Mouse (Mus musculus) fibroblast of lung, adult 2 months (primary cell): ENCODE results near the gene Nkx1-2.

ENCODE experiments used
- DNase-seq: peaks from one replicate; pipeline ENCODE4 v3.0.0-alpha.2; 2011; ENCODE audit warnings: low read depth

Gene Nkx1-2

GRCm38 (mm10) chr7:132604720-132605119 lies 5.3 kb upstream of the Nkx1-2 start:
- DNase-seq, result no peak

GRCm38 (mm10) chr7:132600926-132601325 lies 1.5 kb upstream of the Nkx1-2 start:
- no peak for DNase-seq

GRCm38 (mm10) chr7:132600026-132600425 lies 589 bp upstream of the Nkx1-2 start:
- no peak for DNase-seq

DNA sequence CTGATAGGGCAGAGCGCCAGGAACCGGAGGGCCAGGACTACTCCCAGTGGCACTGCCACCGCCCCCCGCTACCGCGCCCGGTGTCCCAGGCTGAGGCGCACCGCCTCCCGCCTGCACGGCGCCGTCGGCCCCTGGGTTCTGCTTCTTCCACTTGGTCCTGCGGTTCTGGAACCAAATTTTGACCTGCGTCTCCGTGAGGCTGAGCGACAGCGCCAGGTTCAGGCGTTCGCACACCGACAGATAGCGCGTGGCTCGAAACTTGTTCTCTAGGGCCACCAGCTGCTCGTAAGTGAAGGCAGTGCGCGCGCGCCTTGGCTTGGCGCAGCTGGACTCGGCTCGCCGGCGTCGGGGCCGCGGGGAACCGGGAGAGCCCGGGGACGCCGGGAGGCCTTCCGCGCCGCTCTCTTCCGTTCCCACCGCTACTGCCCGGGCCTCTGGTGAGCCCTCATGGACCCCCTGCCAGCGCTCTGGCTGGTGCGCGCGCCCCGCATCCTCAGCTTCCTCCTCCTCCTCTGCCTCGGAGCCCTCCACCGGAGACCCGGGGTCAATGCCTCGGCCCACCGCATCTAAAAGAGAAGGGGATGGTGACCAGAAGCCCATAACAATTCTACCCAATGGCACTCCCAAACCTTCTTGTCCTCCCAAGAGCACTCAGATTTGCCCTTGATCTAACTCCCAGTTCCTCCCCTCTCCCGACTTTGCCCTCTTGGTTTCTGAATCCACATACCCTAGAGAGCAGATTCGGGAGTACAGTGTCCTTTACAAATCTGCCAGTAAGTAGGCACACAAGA lies 2.0 kb downstream of the Nkx1-2 start:
- no peak for DNase-seq

GRCm38 (mm10) chr7:132596557-132597250 lies 2.7 kb downstream of the Nkx1-2 start:
- DNase-seq, result no peak

- no peak for DNase-seq
Measured at GRCm38 (mm10) chr7:132595787-132596186, 3.6 kb downstream of the Nkx1-2 start.

GRCm38 (mm10) chr7:132594325-132594724 lies 5.1 kb downstream of the Nkx1-2 start:
- no peak for DNase-seq

- DNase-seq, result no peak
Measured at GRCm38 (mm10) chr7:132593762-132594161, 5.7 kb downstream of the Nkx1-2 start.

GRCm38 (mm10) chr7:132589610-132590009 lies 9.8 kb downstream of the Nkx1-2 start:
- no peak for DNase-seq

DNA sequence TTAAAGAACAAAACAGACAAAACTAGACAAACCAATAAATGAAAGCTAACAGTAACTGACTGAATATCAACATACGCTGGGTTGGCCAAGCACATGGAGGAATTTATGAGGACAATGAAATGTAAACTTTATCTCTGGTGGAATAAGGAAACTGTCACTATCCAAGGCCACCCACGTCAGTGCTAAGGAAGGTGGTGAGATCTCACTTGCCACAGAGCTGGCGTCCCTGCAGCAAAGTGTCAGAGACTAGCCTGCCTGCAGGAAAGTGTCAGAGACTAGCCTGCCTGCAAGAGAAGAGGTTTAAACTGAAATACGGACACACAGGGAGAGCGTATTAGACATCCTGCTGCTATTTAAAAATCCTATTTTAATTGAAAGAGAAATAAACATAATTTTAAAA lies 12.3 kb downstream of the Nkx1-2 start:
- no peak for DNase-seq

GRCm38 (mm10) chr7:132585695-132586491 lies 13.5 kb downstream of the Nkx1-2 start:
- no peak for DNase-seq

GRCm38 (mm10) chr7:132581441-132581840 lies 18.0 kb downstream of the Nkx1-2 start:
- no peak for DNase-seq

- DNase-seq, result no peak
Measured at GRCm38 (mm10) chr7:132580511-132580910, 18.9 kb downstream of the Nkx1-2 start.

DNA sequence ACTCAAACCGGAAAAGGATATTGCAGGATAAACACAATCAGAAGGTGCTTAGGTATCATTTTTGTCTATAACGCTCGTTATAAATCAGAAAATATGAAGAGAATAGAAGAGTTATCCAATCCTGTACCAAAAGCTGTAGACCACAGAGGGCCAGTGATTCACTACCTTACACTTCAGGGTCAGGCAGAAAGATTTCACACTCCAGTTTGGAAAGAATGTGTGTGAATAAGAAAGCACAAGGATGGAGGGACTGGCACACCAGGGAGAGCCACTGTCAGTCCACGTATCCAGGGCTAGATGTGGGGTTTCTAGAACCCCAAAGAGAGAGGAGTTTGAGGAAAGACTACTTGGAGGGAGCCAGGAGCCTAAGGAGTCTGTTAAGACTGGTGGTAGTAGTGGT lies 22.5 kb downstream of the Nkx1-2 start:
- DNase-seq, result no peak

DNA sequence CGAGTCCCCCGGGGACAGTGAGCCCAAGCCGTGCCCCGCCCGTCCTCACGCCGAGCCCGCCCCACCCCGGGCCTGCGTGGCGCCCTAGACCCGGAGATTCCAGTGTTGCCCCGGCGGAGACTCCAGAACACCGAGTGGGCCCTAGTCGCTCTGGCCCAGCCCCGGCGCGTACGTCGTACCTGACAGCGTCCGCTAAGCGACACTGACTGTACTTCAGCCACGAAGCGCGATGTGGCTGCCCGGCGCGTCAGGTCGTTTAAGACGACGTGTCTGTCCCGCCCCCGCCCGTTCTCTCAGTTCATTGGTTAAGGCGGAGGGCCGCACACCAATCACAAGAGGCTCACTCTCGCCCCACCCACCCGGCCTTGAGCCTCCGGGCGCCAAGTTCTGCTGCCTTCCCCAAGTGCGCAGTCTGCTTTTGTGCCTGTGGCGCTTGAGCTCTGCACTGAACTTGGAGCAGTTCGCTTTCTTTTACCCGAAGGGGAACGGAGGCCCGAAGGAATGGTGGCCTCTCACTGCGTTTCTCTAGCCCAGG lies 23.3 kb downstream of the Nkx1-2 start, which contains the start of gene Oat:
Gene Oat (minus strand): TSS at position 283 of the 535 bp plus-strand sequence.
- peak; percentile 87 for DNase-seq

DNA sequence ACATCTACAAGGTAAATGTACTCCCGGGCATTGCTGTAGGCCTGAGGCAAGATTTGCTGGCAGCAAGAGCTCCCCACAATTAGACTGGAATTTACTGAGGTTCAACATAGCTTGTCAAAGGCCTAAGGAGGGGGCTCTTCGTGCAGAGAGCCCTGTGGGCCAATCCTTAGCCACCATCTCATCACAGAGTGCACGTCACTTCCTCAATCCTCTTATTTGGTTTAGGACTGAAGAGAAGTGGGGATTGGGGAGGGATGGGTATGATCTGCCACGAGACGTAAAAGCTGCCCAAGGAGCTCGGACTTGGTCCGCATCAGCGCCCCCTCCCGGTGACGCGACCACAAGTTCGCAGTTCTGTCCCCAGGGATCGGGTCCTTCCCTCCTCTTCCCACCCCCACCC lies 23.8 kb downstream of the Nkx1-2 start:
- DNase-seq, result peak; percentile 90

DNA sequence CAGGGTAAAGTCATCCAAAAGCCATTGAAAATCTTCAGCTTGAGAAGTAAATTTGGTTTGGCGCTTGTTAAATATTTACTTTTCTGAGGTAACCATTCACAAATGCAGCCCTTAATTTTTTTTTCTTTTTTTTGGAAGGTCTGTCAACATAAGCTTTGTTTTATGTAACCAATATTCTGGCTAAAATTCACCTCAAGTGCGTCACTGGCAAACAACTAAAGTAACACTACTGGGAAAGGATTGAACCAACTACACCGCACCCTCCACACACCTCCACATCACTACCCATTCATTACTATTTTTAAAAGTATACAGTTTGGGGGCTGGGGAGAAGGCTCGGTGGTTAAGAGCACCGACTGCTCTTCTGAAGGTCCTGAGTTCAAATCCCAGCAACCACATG lies 24.8 kb downstream of the Nkx1-2 start:
- DNase-seq, result peak; percentile 65

DNA sequence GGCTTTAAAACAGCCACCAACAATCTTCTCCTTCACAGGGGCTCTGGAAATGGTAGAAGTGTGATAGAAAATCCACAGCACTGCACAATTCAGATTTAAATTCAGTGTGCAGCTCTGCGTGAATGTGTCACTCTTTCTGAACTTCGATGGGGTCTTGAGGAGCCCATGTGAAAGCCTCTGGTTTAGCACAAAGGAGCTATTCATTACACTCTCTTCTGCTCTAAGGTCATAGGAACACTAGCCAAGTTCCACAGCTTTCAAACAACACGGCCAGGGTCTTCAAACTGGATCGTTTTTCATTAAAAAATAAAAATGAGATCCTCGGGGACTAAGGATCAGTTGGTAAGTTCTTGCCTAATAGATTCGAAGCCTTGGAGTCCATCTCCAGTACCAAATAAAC lies 26.2 kb downstream of the Nkx1-2 start:
- no peak for DNase-seq

GRCm38 (mm10) chr7:132572738-132573137 lies 26.7 kb downstream of the Nkx1-2 start:
- DNase-seq, result no peak

DNA sequence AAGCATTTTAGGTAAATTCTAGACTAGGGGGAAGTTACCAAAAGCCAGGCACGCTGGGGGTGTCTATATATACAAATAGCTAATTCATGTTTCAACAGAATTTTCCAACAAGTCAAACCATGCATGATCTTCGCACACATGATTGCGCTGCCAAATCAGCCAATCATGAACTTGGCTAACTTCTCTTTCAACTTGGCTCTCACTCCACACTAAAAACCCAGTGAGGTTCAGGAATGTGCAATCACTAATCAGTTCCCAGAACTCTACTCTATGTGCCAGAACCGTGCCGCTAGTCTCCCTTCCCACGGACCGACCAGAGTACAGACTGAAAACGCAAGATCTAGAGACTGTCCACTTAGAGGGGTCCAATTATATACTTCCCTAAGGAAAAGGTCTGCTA lies 28.0 kb downstream of the Nkx1-2 start:
- peak; percentile 90 for DNase-seq

DNA sequence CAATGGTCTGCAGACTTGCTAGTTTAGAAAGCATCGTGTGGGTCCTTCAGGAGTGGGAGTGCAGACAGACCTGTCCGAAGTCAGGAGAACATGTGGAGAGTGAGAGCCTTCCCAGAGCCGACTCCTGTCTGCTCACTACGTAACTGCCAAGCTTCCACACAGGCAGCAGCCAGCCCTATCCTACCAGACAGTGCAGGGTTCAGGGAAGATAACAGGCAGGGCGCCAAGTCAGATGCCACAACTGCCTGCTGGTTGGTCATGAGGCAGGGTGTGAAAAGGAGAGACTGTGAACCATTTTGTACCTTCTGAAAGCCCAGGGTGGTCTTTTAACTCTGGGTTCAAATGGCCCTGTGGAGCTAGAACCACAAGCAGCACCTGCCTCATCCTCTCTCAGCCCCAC lies 29.4 kb downstream of the Nkx1-2 start:
- DNase-seq, result no peak

GRCm38 (mm10) chr7:132568817-132569216 lies 30.6 kb downstream of the Nkx1-2 start:
- DNase-seq, result no peak
